Mouse (Mus musculus) heart, embryonic 11.5 days (tissue): ENCODE results near the gene Foxred1. TPM values are rescaled to one million over a fixed set of nuclear protein-coding genes. Genes with fewer than 3 reads are reported as not detected.
A peak's percentile ranks its signal among the peaks of the same experiment; 100 is the strongest.

Source experiments
- ATAC-seq: fragments of 200-750 bp; cut with Nextera tagmentation; replicated peaks from 2 replicates; pipeline ENCODE4 v1.8.0; 2017; ENCODE audit warnings: moderate library complexity; ENCODE audit not compliant: insufficient number of reproducible peaks, low FRiP score, low TSS enrichment
- H3K27ac ChIP-seq: fragments of 300-500 bp; sonication (generic); 2 replicates; pipeline ENCODE4 v1.5.1; 2014; ENCODE audit warnings: mild to moderate bottlenecking, low read depth, low read length
- H3K27me3 ChIP-seq: fragments of 300-500 bp; sonication (generic); 2 replicates; pipeline ENCODE4 v1.6.1; 2014; ENCODE audit warnings: mild to moderate bottlenecking, low read length, mixed read lengths; ENCODE audit not compliant: control insufficient read depth, insufficient read depth
- H3K36me3 ChIP-seq: fragments of 300-500 bp; sonication (generic); 2 replicates; pipeline ENCODE4 v1.6.1; 2014; ENCODE audit warnings: mild to moderate bottlenecking, low read length, moderate library complexity, mixed read lengths; ENCODE audit not compliant: control insufficient read depth, insufficient read depth
- H3K4me1 ChIP-seq: fragments of 300-500 bp; sonication (generic); 2 replicates; pipeline ENCODE4 v1.6.1; 2014; ENCODE audit warnings: low read length; ENCODE audit not compliant: control insufficient read depth, insufficient read depth
- H3K4me2 ChIP-seq: fragments of 300-500 bp; sonication (generic); 2 replicates; pipeline ENCODE4 v1.6.1; 2014; ENCODE audit warnings: mild to moderate bottlenecking, moderate library complexity
- H3K4me3 ChIP-seq: fragments of 300-500 bp; sonication (generic); 2 replicates; pipeline ENCODE4 v1.5.1; 2014; ENCODE audit warnings: low read depth, low read length
- H3K9ac ChIP-seq: fragments of 300-500 bp; sonication (generic); 2 replicates; pipeline ENCODE4 v1.6.1; 2014; ENCODE audit warnings: mild to moderate bottlenecking, low read depth, low read length, moderate library complexity
- H3K9me3 ChIP-seq: fragments of 300-500 bp; sonication (generic); replicated peaks from 2 replicates; pipeline ENCODE4 v1.6.1; 2016; ENCODE audit warnings: low read length; ENCODE audit not compliant: control insufficient read depth
- WGBS: fragments of 180-500 bp; shearing (Covaris S2); extraction: QIAGEN DNeasy Blood & Tissue Kit; methylation state at CpG from one replicate; pipeline ENCODE4 v1.1.7; 2014; ENCODE audit not compliant: insufficient replicate concordance; 5-methylcytosine and 5-hydroxymethylcytosine counted together
- polyA plus RNA-seq: library from polyadenylated mRNA; unstranded; fragments of >200 nt; fragmentation: Nextera tagmentation; extraction: Ambion mirVana; gene quantifications from 2 replicates; pipeline ENCODE4 v1.2.1, GENCODE M21; 2014

Gene Foxred1
- polyA plus RNA-seq, 1 experiment from 2014 or later, result 44.9 TPM

DNA sequence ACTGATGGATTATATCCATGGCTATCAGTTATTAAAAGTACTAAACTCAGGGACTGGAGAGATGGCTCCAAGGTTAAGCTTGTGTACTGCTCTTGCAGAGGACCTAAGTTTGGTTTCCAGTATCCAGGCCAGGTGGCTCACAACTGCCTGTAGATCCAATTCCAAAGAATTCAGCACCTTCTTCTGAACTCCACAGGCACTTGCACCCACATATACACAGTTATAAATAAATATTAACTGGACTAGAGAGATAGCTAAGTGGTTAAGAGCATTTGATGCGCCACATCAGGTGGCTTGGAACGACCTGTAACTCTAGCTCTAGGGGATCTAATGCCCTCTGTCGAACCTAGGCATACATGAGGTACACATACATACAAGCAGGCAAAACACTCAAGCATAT is 17.8 kb upstream of the Foxred1 start:
- Histone ChIP-seq H3K36me3 (no peaks in the 10 kb centered on the region), H3K4me2 (no peak overlapping the region), H3K27ac (no peak overlapping the region), H3K27me3 (no peaks in the 10 kb centered on the region), H3K4me3 (no peak overlapping the region), H3K9ac (no peak overlapping the region), H3K9me3 (no peaks in the 10 kb centered on the region), H3K4me1 (no peaks in the 10 kb centered on the region)
- 84% methylated on average over 3 of the region's 3 CpGs for WGBS
- no peak for ATAC-seq

DNA sequence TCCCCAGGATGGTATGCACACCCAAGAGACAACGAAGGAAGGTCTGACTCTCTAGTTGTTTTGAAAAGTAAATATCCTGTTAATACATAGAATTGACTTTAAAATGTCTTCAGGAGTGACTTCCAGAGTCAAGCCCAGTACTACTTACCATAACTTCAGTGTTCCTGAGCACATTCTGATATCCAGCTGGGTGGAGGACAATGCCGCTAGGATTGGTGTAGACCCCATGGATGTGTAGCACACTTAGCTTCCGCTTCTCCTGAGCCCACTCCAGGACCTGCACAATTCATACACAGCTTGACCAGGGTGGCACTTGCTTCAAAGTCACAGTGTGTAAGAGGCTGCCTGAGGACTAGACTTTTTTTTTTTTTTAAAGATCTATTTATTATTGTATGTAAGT is 12.6 kb upstream of the Foxred1 start:
- Histone ChIP-seq H3K27ac (no peak overlapping the region), H3K9ac (no peak overlapping the region), H3K4me3 (no peak overlapping the region), H3K9me3 (no peaks in the 10 kb centered on the region), H3K4me1 (no peaks in the 10 kb centered on the region), H3K4me2 (no peak overlapping the region), H3K36me3 (peaks cover 13% of the 10 kb centered on the region), H3K27me3 (no peaks in the 10 kb centered on the region)
- ATAC-seq, result no peak
- WGBS, result 91% methylated on average over 3 of the region's 3 CpGs

GRCm38 (mm10) chr9:35217963-35218362 is 7.1 kb upstream of the Foxred1 start:
- Histone ChIP-seq H3K4me2 (no peak overlapping the region), H3K4me1 (no peaks in the 10 kb centered on the region), H3K9ac (no peak overlapping the region), H3K27ac (no peak overlapping the region), H3K4me3 (no peak overlapping the region), H3K9me3 (no peaks in the 10 kb centered on the region), H3K27me3 (no peaks in the 10 kb centered on the region), H3K36me3 (peaks cover 37% of the 10 kb centered on the region)
- 64% methylated on average over 1 of the region's 1 CpGs for WGBS
- no peak for ATAC-seq

DNA sequence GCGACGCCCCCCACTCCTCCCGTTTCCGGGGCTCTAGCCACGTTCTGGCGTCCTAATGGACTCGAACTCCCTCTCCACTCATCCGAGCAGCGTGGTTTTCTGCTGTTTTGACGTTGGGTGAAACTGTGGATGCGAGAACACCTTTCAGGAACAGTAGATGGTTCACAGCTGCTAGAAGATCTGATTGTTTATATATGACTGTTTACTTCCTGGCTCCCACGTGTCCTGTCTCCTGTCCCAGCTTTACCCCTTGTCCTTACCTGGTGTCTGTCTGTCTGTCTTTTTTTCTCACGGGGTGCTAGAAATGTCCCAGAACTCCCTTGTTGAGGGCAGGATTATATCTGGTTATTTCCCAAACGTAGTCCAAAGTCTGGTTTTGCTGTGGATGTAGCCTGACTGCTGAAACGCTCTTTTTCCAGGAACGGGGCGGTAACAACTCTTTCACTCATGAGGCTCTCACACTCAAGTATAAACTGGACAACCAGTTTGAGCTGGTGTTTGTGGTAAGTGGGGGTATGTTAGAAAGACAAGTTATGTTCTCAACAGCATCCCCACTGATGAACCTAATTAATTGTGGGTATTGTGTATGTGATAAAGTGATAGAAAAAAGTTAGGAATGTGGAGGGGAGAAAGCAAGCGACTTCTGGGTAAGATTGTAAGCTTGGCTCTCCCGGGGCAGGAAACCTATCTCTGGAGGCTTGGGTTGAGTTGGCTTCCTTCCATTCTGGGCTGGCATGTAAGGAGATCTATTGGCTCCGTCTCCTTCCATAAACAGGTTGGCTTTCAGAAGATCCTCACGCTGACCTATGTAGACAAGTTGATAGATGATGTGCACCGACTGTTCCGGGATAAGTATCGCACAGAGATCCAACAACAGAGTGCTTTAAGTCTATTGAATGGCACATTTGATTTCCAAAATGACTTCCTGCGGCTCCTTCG is 987 bp upstream of the Foxred1 start:
- peak overlapping the region; percentile 92 for H3K9ac ChIP-seq
- H3K27me3 ChIP-seq, result no peaks in the 10 kb centered on the region
- ATAC-seq, result 0 out of 2 replicates have a peak, but pooled peaks have one; percentile 0
- H3K27ac ChIP-seq, result peak overlapping the region; percentile 65; the same call in 1 of the 2 replicates
- no peaks in the 10 kb centered on the region for H3K9me3 ChIP-seq
- peak overlapping the region; percentile 95 for H3K4me2 ChIP-seq
- WGBS, result 32% methylated on average over 26 of the region's 26 CpGs
- peaks cover 20% of the 10 kb centered on the region for H3K36me3 ChIP-seq
- H3K4me3 ChIP-seq, result peak overlapping the region; percentile 93
- H3K4me1 ChIP-seq, result peaks cover 13% of the 10 kb centered on the region

DNA sequence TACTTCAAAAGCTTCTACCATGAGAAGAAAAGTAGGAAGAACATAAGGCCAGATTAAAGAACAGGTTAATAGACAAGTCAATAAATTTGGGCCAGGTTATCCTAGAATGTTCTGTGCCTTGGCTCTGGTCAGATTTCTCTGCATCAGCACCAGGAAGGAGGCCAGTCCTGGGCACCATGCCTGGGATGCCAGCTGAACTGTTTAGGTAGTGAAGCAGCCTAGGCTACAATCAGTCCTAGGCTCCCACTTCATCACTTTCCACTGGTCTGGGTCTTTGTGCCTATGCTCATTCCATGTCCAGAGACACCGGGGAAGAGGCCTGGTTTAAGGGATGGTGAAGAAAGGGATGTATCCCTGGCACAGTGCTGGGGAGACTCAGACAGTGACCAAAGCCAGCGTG is 6.4 kb downstream of the Foxred1 start:
- Histone ChIP-seq H3K4me1 (peaks cover 17% of the 10 kb centered on the region; the same call in 1 of the 2 replicates), H3K27me3 (no peaks in the 10 kb centered on the region), H3K4me2 (no peak overlapping the region), H3K9ac (no peak overlapping the region), H3K36me3 (peaks cover 13% of the 10 kb centered on the region), H3K4me3 (no peak overlapping the region), H3K27ac (no peak overlapping the region), H3K9me3 (no peaks in the 10 kb centered on the region)
- no peak for ATAC-seq
- WGBS, result 91% methylated on average over 2 of the region's 2 CpGs

- Histone ChIP-seq H3K4me1 (peaks cover 17% of the 10 kb centered on the region; the same call in 1 of the 2 replicates), H3K9ac (0 out of 2 replicates have a peak overlapping the region, but pooled peaks have one; percentile 4), H3K4me3 (no peak overlapping the region), H3K9me3 (no peaks in the 10 kb centered on the region), H3K27ac (no peak overlapping the region), H3K4me2 (no peak overlapping the region), H3K27me3 (no peaks in the 10 kb centered on the region), H3K36me3 (peaks cover 13% of the 10 kb centered on the region)
- ATAC-seq, result no peak
- 34% methylated on average over 3 of the region's 3 CpGs for WGBS
These were observed 7.3 kb downstream of the Foxred1 start for GRCm38 (mm10) chr9:35203536-35203935.

DNA sequence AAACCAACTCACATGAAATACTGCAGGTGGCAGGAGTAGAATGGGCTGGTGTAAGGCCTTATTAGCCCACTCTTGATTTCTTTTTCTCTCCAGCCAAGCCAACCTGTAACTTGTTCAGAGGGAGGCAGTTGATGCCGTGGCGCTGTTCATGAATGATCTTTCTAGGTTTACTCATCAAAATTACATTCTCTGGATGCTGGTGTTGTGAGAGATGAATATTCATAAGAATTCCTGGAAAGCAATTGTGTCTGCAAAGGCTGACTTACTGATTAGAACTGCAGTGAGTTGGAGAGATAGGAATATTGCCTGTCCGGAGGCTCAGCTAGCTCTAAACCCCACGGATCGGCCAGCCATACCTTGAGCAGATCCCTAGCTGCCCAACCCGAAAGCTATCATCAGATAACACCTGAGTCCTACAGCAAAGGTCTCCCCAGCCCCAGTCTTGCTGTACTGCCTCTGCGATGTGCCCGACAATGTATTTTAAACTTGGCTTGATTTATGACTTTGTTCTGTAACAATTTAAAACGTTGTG is 10.3 kb downstream of the Foxred1 start:
- ATAC-seq, result no peak
- H3K4me1 ChIP-seq, result peaks cover 17% of the 10 kb centered on the region; the same call in 1 of the 2 replicates
- no peaks in the 10 kb centered on the region for H3K27me3 ChIP-seq
- H3K4me2 ChIP-seq, result peak overlapping the region; percentile 86
- H3K9me3 ChIP-seq, result no peaks in the 10 kb centered on the region
- no peak overlapping the region for H3K27ac ChIP-seq
- H3K36me3 ChIP-seq, result peaks cover 2% of the 10 kb centered on the region; the same call in 1 of the 2 replicates
- 48% methylated on average over 9 of the region's 9 CpGs for WGBS
- H3K9ac ChIP-seq, result peak overlapping the region; percentile 86
- H3K4me3 ChIP-seq, result peak overlapping the region; percentile 68

- WGBS, result under 1% methylated on average over 42 of the region's 44 CpGs
- ATAC-seq, result peak; percentile 82
- Histone ChIP-seq H3K27ac (peak within 1 kb of the TSS; percentile 50; the same call in 1 of the 2 replicates), H3K9ac (peak within 1 kb of the TSS; percentile 86), H3K4me2 (peak within 1 kb of the TSS; percentile 86), H3K9me3 (no peaks in the 10 kb centered on the region), H3K27me3 (no peaks in the 10 kb centered on the region), H3K4me1 (peaks cover 17% of the 10 kb centered on the region; the same call in 1 of the 2 replicates), H3K36me3 (no peaks in the 10 kb centered on the region), H3K4me3 (peak within 1 kb of the TSS; percentile 68)
These were observed 10.9 kb downstream of the Foxred1 start, which contains the start of the genes Srpr and Tirap for GRCm38 (mm10) chr9:35199772-35200471. Srpr (plus strand) TSS chr9:35200175. Tirap (minus strand) TSS chr9:35200291.
